8 mouse cellular contexts compared by ENCODE assay signal in genomic region chr11:58103344-58103653, GRCm38 (mm10). TPM values are rescaled to one million over a fixed set of nuclear protein-coding genes. Genes with fewer than 3 reads are reported as not detected.
DNase-seq lines count a peak whose midpoint lies in the region; ATAC-seq lines count a peak whose summit lies in the region.

No protein-coding gene starts in this region.

- peak; percentile 44 for DNase-seq in adrenal gland, postnatal 14 days
- no peak for DNase-seq in adrenal gland, adult 2 months
- DNase-seq in lung, adult 18-20 months, result no peak
- no peak for DNase-seq in right cerebral cortex, postnatal 25 days
- DNase-seq in frontal cortex, postnatal 25 days (ENCODE audit: low spot score in 2 of 2), result no peak

- peak overlapping the region; percentile 67 for H3K27ac ChIP-seq in lung, embryonic 16.5 days (ENCODE audit: low read length)
- peak overlapping the region; percentile 89 for H3K27ac ChIP-seq in hindbrain, embryonic 15.5 days (replicated peaks)

- peak overlapping the region; percentile 69 for H3K9ac ChIP-seq in lung, embryonic 16.5 days (ENCODE audit: low read length)
- H3K9ac ChIP-seq in hindbrain, embryonic 15.5 days, result peak overlapping the region; percentile 69

- H3K9me3 ChIP-seq in lung, embryonic 16.5 days (ENCODE audit: control insufficient read depth, low read length), result no peaks in the 10 kb centered on the region
- H3K9me3 ChIP-seq in hindbrain, embryonic 15.5 days, result no peaks in the 10 kb centered on the region

- ATAC-seq in lung, embryonic 16.5 days (ENCODE audit: low read depth), result no peak; the same call in none of the 2 replicates
- peak; percentile 67 for ATAC-seq in hindbrain, embryonic 15.5 days (ENCODE audit: low FRiP score, low read depth)
- 0 out of 2 replicates have a peak, but pooled peaks have one; percentile 0 for ATAC-seq in monocyte, adult 5-6 weeks (replicated peaks; ENCODE audit: insufficient number of reproducible peaks, low FRiP score, low TSS enrichment, poor library complexity, severe bottlenecking)

- peak overlapping the region; percentile 62 for H3K4me2 ChIP-seq in lung, embryonic 16.5 days (ENCODE audit: low read depth, low read length)
- H3K4me2 ChIP-seq in hindbrain, embryonic 15.5 days, result peak overlapping the region; percentile 69

- no peaks in the 10 kb centered on the region for H3K27me3 ChIP-seq in lung, embryonic 16.5 days (ENCODE audit: control insufficient read depth, insufficient read depth, low read depth, low read length)
- H3K27me3 ChIP-seq in hindbrain, embryonic 15.5 days, result peaks cover 10% of the 10 kb centered on the region

- 0 out of 2 replicates have a peak, but pooled peaks cover 2% of the 10 kb centered on the region for H3K36me3 ChIP-seq in lung, embryonic 16.5 days (ENCODE audit: control insufficient read depth, insufficient read depth, low read length)
- H3K36me3 ChIP-seq in hindbrain, embryonic 15.5 days, result no peaks in the 10 kb centered on the region

- WGBS in lung, embryonic 16.5 days, result 56% methylated on average over 13 of the region's 13 CpGs
- 58% methylated on average over 13 of the region's 13 CpGs for WGBS in hindbrain, embryonic 15.5 days

- H3K4me3 ChIP-seq in lung, embryonic 16.5 days (ENCODE audit: low read length), result peak overlapping the region; percentile 41
- H3K4me3 ChIP-seq in hindbrain, embryonic 15.5 days, result peak overlapping the region; percentile 93

- H3K4me1 ChIP-seq in lung, embryonic 16.5 days (replicated peaks; ENCODE audit: control insufficient read depth, insufficient read depth, low read length), result peaks cover 10% of the 10 kb centered on the region
- H3K4me1 ChIP-seq in hindbrain, embryonic 15.5 days (replicated peaks), result peaks cover 36% of the 10 kb centered on the region

RNA-seq across cellular contexts. Expression of gene Cnot8, which starts 0.7 kb away (rescaled TPM):
- total RNA-seq in adrenal gland, postnatal 14 days (2021), result 45.4 and 49.8 TPM in 2 replicates
- total RNA-seq in adrenal gland, adult 2 months (2021), result 10 to 100 TPM; 46.7 to 49.6 TPM
- polyA plus RNA-seq in adrenal gland, adult 2 months (2012; rRNA removed), result 25.3 and 29.8 TPM in 2 replicates
- 87.2 and 98.8 TPM in 2 replicates for polyA plus RNA-seq in lung, embryonic 16.5 days (2015; fragmentation: Nextera tagmentation; extraction: Ambion mirVana)
- polyA plus RNA-seq in hindbrain, embryonic 15.5 days (2015; fragmentation: Nextera tagmentation; extraction: Ambion mirVana), result 103 and 106 TPM in 2 replicates
- 84.4 to 93.8 TPM (median 89.2 TPM) in 3 replicates for total RNA-seq in monocyte, adult 5-6 weeks (2017)

RNA-seq across cellular contexts. Expression of gene Gm12248, which starts 10.4 kb away (rescaled TPM):
- 0.26 and 0.30 TPM in 2 replicates for total RNA-seq in adrenal gland, postnatal 14 days (2021)
- total RNA-seq in adrenal gland, adult 2 months (2021), result 1 to 10 TPM in 1 of 2 experiments, not detected in 1; 3.9 TPM
- polyA plus RNA-seq in adrenal gland, adult 2 months (2012; rRNA removed), result 2.9 and 4.4 TPM in 2 replicates
- not detected in 2 replicates for polyA plus RNA-seq in lung, embryonic 16.5 days (2015; fragmentation: Nextera tagmentation; extraction: Ambion mirVana)
- polyA plus RNA-seq in hindbrain, embryonic 15.5 days (2015; fragmentation: Nextera tagmentation; extraction: Ambion mirVana), result 0.16 TPM in 1 of 2 replicates, not detected in the other
- total RNA-seq in monocyte, adult 5-6 weeks (2017), result not detected in 3 replicates
